Mouse (Mus musculus) ES-Bruce4 (cell line): ENCODE data around the gene Asl. TPM values are rescaled to one million over a fixed set of nuclear protein-coding genes. Genes with fewer than 3 reads are reported as not detected.
A peak's percentile ranks its signal among the peaks of the same experiment; 100 is the strongest.

Source experiments
- H3K27ac ChIP-seq: 2 replicates; pipeline ENCODE4 v1.5.1; 2012; ENCODE audit warnings: low read length, inconsistent platforms; ENCODE audit not compliant: insufficient read depth
- H3K27me3 ChIP-seq: 2 replicates; pipeline ENCODE4 v1.6.1; 2012; ENCODE audit warnings: mild to moderate bottlenecking, low read length, inconsistent platforms; ENCODE audit not compliant: control insufficient read depth, poor library complexity, insufficient read depth, severe bottlenecking
- H3K36me3 ChIP-seq: 2 replicates; pipeline ENCODE4 v1.6.1; 2012; ENCODE audit warnings: inconsistent platforms, mild to moderate bottlenecking, low read length, moderate library complexity; ENCODE audit not compliant: control insufficient read depth, poor library complexity, insufficient read depth, severe bottlenecking
- H3K4me1 ChIP-seq: one replicate; pipeline ENCODE4 v1.8.1; 2011; ENCODE audit warnings: low read length; ENCODE audit not compliant: control insufficient read depth, insufficient read depth
- H3K4me3 ChIP-seq: 2 replicates; pipeline ENCODE4 v1.5.1; 2011; ENCODE audit warnings: low read depth, mild to moderate bottlenecking, low read length
- H3K9ac ChIP-seq: 2 replicates; pipeline ENCODE4 v1.6.1; 2012; ENCODE audit warnings: low read depth, mild to moderate bottlenecking, inconsistent platforms; ENCODE audit not compliant: poor library complexity, severe bottlenecking
- H3K9me3 ChIP-seq: replicated peaks from 2 replicates; pipeline ENCODE4 v1.6.1; 2012; ENCODE audit warnings: mild to moderate bottlenecking, low read length, inconsistent platforms; ENCODE audit not compliant: control insufficient read depth, poor library complexity, insufficient read depth, severe bottlenecking
- CTCF ChIP-seq: IDR thresholded peaks from one replicate; pipeline ENCODE4 v1.8.1; 2011; ENCODE audit warnings: low read depth, low read length
- EP300 ChIP-seq: IDR thresholded peaks from 2 replicates; pipeline ENCODE4 v1.6.1; 2011; ENCODE audit warnings: low read depth, low read length; ENCODE audit not compliant: insufficient read depth
- POLR2A ChIP-seq: IDR thresholded peaks from one replicate; pipeline ENCODE4 v1.8.1; 2011; ENCODE audit warnings: low read length; ENCODE audit not compliant: insufficient read depth
- polyA plus RNA-seq: library from polyadenylated mRNA; stranded (reverse); fragments of >200 nt; gene quantifications from 2 replicates; pipeline ENCODE4 v1.2.4, GENCODE M21; 2011; ENCODE audit warnings: low read depth; ENCODE audit not compliant: missing spikeins, insufficient read depth, insufficient read length

The Asl gene
- polyA plus RNA-seq, 1 experiment, result 63.4 TPM

- Histone ChIP-seq H3K4me3 (no peak overlapping the region), H3K9me3 (no peaks in the 10 kb centered on the region), H3K27ac (no peak overlapping the region), H3K4me1 (peaks cover 9% of the 10 kb centered on the region), H3K36me3 (no peaks in the 10 kb centered on the region), H3K27me3 (no peaks in the 10 kb centered on the region), H3K9ac (peak overlapping the region; percentile 43; the same call in 1 of the 2 replicates)
- TF ChIP-seq CTCF (no peak), EP300 (no peak), POLR2A (no peak)
These were observed 25.8 kb downstream of the Asl start for GRCm38 (mm10) chr5:130003229-130003628.

- H3K9me3 ChIP-seq, result no peaks in the 10 kb centered on the region
- no peaks in the 10 kb centered on the region for H3K27me3 ChIP-seq
- H3K36me3 ChIP-seq, result no peaks in the 10 kb centered on the region
- H3K27ac ChIP-seq, result no peak within 1 kb of the TSS
- H3K4me3 ChIP-seq, result peak within 1 kb of the TSS; percentile 76
- peak within 1 kb of the TSS; percentile 43 for H3K9ac ChIP-seq
- peaks cover 13% of the 10 kb centered on the region for H3K4me1 ChIP-seq
- TF ChIP-seq EP300, result no peak
- TF ChIP-seq POLR2A, result peak; percentile 55
- TF ChIP-seq CTCF, result no peak
These were observed 26.5 kb downstream of the Asl start, which contains the start of gene Gusb for GRCm38 (mm10) chr5:130002301-130003146. Gene Gusb, minus strand, starts transcription at chr5:130003049.

GRCm38 (mm10) chr5:130001356-130001987, 27.6 kb downstream of the Asl start:
- Histone ChIP-seq H3K4me3 (peak overlapping the region; percentile 76; the same call in 1 of the 2 replicates), H3K9ac (0 out of 2 replicates have a peak overlapping the region, but pooled peaks have one; percentile 43), H3K27ac (no peak overlapping the region), H3K9me3 (no peaks in the 10 kb centered on the region), H3K4me1 (peaks cover 13% of the 10 kb centered on the region), H3K36me3 (no peaks in the 10 kb centered on the region), H3K27me3 (no peaks in the 10 kb centered on the region)
- no peak for TF ChIP-seq POLR2A
- no peak for TF ChIP-seq EP300
- no peak for TF ChIP-seq CTCF

GRCm38 (mm10) chr5:130000735-130001134, 28.3 kb downstream of the Asl start:
- H3K27ac ChIP-seq, result no peak overlapping the region
- no peaks in the 10 kb centered on the region for H3K9me3 ChIP-seq
- H3K9ac ChIP-seq, result no peak overlapping the region
- TF ChIP-seq POLR2A (no peak), EP300 (no peak), CTCF (no peak)
- no peaks in the 10 kb centered on the region for H3K36me3 ChIP-seq
- peaks cover 13% of the 10 kb centered on the region for H3K4me1 ChIP-seq
- H3K4me3 ChIP-seq, result no peak overlapping the region
- H3K27me3 ChIP-seq, result no peaks in the 10 kb centered on the region

- peaks cover 13% of the 10 kb centered on the region for H3K4me1 ChIP-seq
- no peak overlapping the region for H3K9ac ChIP-seq
- H3K9me3 ChIP-seq, result no peaks in the 10 kb centered on the region
- no peaks in the 10 kb centered on the region for H3K36me3 ChIP-seq
- H3K27me3 ChIP-seq, result no peaks in the 10 kb centered on the region
- H3K4me3 ChIP-seq, result no peak overlapping the region
- no peak overlapping the region for H3K27ac ChIP-seq
- TF ChIP-seq EP300 (no peak), CTCF (peak; percentile 93), POLR2A (no peak)
These were observed 29.9 kb downstream of the Asl start for GRCm38 (mm10) chr5:129999097-129999496.
